19 mouse cellular contexts compared by ENCODE assay signal in the genomic region with DNA sequence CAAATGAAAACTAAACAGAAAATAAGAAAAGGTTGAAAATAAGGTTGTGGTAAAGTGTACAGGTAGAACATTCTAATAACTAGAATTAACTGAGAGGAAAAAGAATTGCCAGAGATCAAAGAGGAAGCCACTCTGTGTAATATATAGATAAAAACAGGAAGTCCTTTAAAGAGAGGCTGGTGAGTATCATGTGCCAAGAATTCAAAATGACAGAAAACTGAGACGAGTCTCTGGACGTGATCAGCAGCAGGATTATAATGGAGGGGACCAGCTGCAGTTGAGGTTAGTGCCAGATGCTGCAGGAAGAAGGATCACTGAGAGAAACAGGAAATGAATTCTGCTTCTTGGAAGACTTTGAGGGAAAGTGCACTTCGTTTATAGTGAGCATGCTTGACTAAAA. TPM values are rescaled to one million over a fixed set of nuclear protein-coding genes. Genes with fewer than 3 reads are reported as not detected.
DNase-seq lines count a peak whose midpoint lies in the region; ATAC-seq and TF ChIP-seq lines count a peak whose summit lies in the region.
"Had no signal": no experiment of that assay in that cellular context is flagged by ENCODE, and none has a peak within 500 bp of the region (broad histone marks: within the 10 kb centered on the region; RNA-seq: fewer than 3 reads in every experiment).

No protein-coding gene starts in this region.

- peak overlapping the region; percentile 24; the same call in 1 of the 2 replicates for H3K4me3 ChIP-seq in spleen, adult 2 months (ENCODE audit: extremely low read depth, insufficient read depth, insufficient read length)
- peak overlapping the region; percentile 23; the same call in 1 of the 2 replicates for H3K4me3 ChIP-seq in bone marrow macrophage, adult 2 months (ENCODE audit: insufficient read depth, low read length)
- no peak overlapping the region for H3K4me3 ChIP-seq in forebrain, embryonic 13.5 days
- H3K4me3 ChIP-seq: embryonic facial prominence, embryonic 10.5 days; heart, embryonic 15.5 days; hindbrain, embryonic 10.5 days; liver, embryonic 12.5 days; lung, embryonic 15.5 days had no signal

- 0 out of 2 replicates have a peak overlapping the region, but pooled peaks have one; percentile 27 for H3K27ac ChIP-seq in spleen, adult 2 months (ENCODE audit: insufficient read depth, low read length)
- peak overlapping the region; percentile 90 for H3K27ac ChIP-seq in bone marrow macrophage, adult 2 months (ENCODE audit: insufficient read depth, low read depth, low read length)
- no peak overlapping the region for H3K27ac ChIP-seq in forebrain, embryonic 13.5 days
- H3K27ac ChIP-seq: embryonic facial prominence, embryonic 10.5 days; heart, embryonic 15.5 days; hindbrain, embryonic 10.5 days; liver, embryonic 12.5 days; lung, embryonic 15.5 days had no signal

- H3K27me3 ChIP-seq in spleen, adult 2 months (ENCODE audit: control insufficient read depth, insufficient read depth, low read length) = no peaks in the 10 kb centered on the region
- no peaks in the 10 kb centered on the region for H3K27me3 ChIP-seq in forebrain, embryonic 13.5 days
- H3K27me3 ChIP-seq: heart, embryonic 15.5 days; liver, embryonic 12.5 days; lung, embryonic 15.5 days had no signal

- ATAC-seq in inflammation-experienced regulatory T-cells, adult 6 months = peak; percentile 63
- ATAC-seq in forebrain, embryonic 13.5 days = no peak
- ATAC-seq: forebrain, embryonic 14.5 days; liver, embryonic 12.5 days had no signal

- no peaks in the 10 kb centered on the region for H3K9me3 ChIP-seq in forebrain, embryonic 13.5 days (replicated peaks)
- H3K9me3 ChIP-seq: embryonic facial prominence, embryonic 10.5 days; heart, embryonic 15.5 days; hindbrain, embryonic 10.5 days; liver, embryonic 12.5 days; lung, embryonic 15.5 days had no signal

- H3K9ac ChIP-seq in forebrain, embryonic 13.5 days = no peak overlapping the region
- H3K9ac ChIP-seq: heart, embryonic 15.5 days; liver, embryonic 12.5 days; lung, embryonic 15.5 days had no signal

- H3K4me1 ChIP-seq in spleen, adult 2 months (ENCODE audit: control insufficient read depth, insufficient read depth, insufficient read length) = no peaks in the 10 kb centered on the region
- peaks cover 11% of the 10 kb centered on the region for H3K4me1 ChIP-seq in bone marrow macrophage, adult 2 months (ENCODE audit: control insufficient read depth, insufficient read depth, low read length)
- no peaks in the 10 kb centered on the region for H3K4me1 ChIP-seq in forebrain, embryonic 13.5 days
- H3K4me1 ChIP-seq: embryonic facial prominence, embryonic 10.5 days; heart, embryonic 15.5 days; hindbrain, embryonic 10.5 days; liver, embryonic 12.5 days; lung, embryonic 15.5 days had no signal

- no peak overlapping the region for H3K4me2 ChIP-seq in forebrain, embryonic 13.5 days
- H3K4me2 ChIP-seq: heart, embryonic 15.5 days; liver, embryonic 12.5 days; lung, embryonic 15.5 days had no signal

- WGBS in spleen, adult 2 months = 33% methylated on average over 3 of the region's 3 CpGs
- WGBS in forebrain, embryonic 13.5 days = 65% methylated on average over 3 of the region's 3 CpGs

- no peaks in the 10 kb centered on the region for H3K36me3 ChIP-seq in spleen, adult 2 months (ENCODE audit: control insufficient read depth, insufficient read depth, low read length)
- H3K36me3 ChIP-seq in forebrain, embryonic 13.5 days (ENCODE audit: poor library complexity, severe bottlenecking) = no peaks in the 10 kb centered on the region
- H3K36me3 ChIP-seq: embryonic facial prominence, embryonic 10.5 days; heart, embryonic 15.5 days; hindbrain, embryonic 10.5 days; liver, embryonic 12.5 days; lung, embryonic 15.5 days had no signal

- no peak for TF ChIP-seq POLR2A in spleen, adult 2 months (IDR thresholded peaks at IDR 0.05; ENCODE audit: low read depth, low read length)
- TF ChIP-seq POLR2A in bone marrow macrophage, adult 2 months (IDR thresholded peaks at IDR 0.05; ENCODE audit: borderline replicate concordance, low read depth, low read length) = no peak

- no peak for DNase-seq in spleen, adult 2 months (ENCODE audit: low read depth in 1 of 2, low spot score in 2 of 2)
- DNase-seq in spleen, postnatal 4 days (ENCODE audit: low spot score in 2 of 2) = no peak
- no peak for DNase-seq in ovary, postnatal 10 days (ENCODE audit: low spot score)
- DNase-seq in cerebellum, postnatal 25 days = no peak
- DNase-seq: adrenal gland, postnatal 14 days; cerebellum, adult 8-10 months; heart, adult 18-20 months; left cerebral cortex, postnatal 4 days; right cerebral cortex, postnatal 25 days; thymus, postnatal 4 days had no signal

- TF ChIP-seq CTCF in spleen, adult 2 months (IDR thresholded peaks at IDR 0.05; ENCODE audit: extremely low read depth, insufficient read depth, insufficient read length, insufficient replicate concordance) = no peak
- TF ChIP-seq CTCF in bone marrow macrophage, adult 2 months (IDR thresholded peaks at IDR 0.05; ENCODE audit: low read depth, low read length) = no peak

RNA-seq across cellular contexts. Expression of a gene that starts 20.2 kb away (rescaled TPM):
- 0.27 and 0.39 TPM in 2 replicates for polyA plus RNA-seq in spleen, adult 2 months (2012; rRNA removed)
- 50.8 and 51.5 TPM in 2 replicates for polyA plus RNA-seq in bone marrow macrophage, adult 2 months (2012; ENCODE audit: insufficient read depth, insufficient read length, missing spikeins)
- 1 to 10 TPM; 3.1 to 4.2 (median 3.8) TPM for polyA plus RNA-seq in inflammation-experienced regulatory T-cells, adult 6 months (2017; shearing (Covaris generic))
- polyA plus RNA-seq in forebrain, embryonic 13.5 days (2015; fragmentation: Nextera tagmentation; extraction: Ambion mirVana) = 0.14 and 0.28 TPM in 2 replicates

RNA-seq across cellular contexts. Expression of a gene that starts 40.7 kb away (rescaled TPM):
- polyA plus RNA-seq in spleen, adult 2 months (2012; rRNA removed) = 0.05 TPM in 1 of 2 replicates, not detected in the other
- 0.91 and 0.99 TPM in 2 replicates for polyA plus RNA-seq in bone marrow macrophage, adult 2 months (2012; ENCODE audit: insufficient read depth, insufficient read length, missing spikeins)
- polyA plus RNA-seq in inflammation-experienced regulatory T-cells, adult 6 months (2017; shearing (Covaris generic)) = 1 to 10 TPM; 1.7 to 2.8 (median 2.7) TPM
- polyA plus RNA-seq in forebrain, embryonic 13.5 days (2015; fragmentation: Nextera tagmentation; extraction: Ambion mirVana) = not detected in 2 replicates
- polyA plus RNA-seq: heart, embryonic 15.5 days; liver, embryonic 12.5 days; lung, embryonic 15.5 days had no signal

Comparison
In these comparisons a context has a peak if more than half of its experiments do, and no peak if none do; other contexts are left out.
1. RNA of a gene that starts 20.2 kb away (polyA plus RNA-seq): 50.8 to 51.5 TPM in bone marrow macrophage, adult 2 months; 3.1 to 4.2 TPM in inflammation-experienced regulatory T-cells, adult 6 months, 0.27 to 0.39 TPM in spleen, adult 2 months and 0.14 to 0.28 TPM in forebrain, embryonic 13.5 days; every median in the first group is over 10 times any median in the second.